25 mouse cellular contexts compared by ENCODE assay signal in genomic region chr2:114373476-114373875, GRCm38 (mm10).
DNase-seq lines count a peak whose midpoint lies in the region; ATAC-seq and TF ChIP-seq lines count a peak whose summit lies in the region.
"Had no signal": no experiment of that assay in that cellular context is flagged by ENCODE, and none has a peak within 500 bp of the region (broad histone marks: within the 10 kb centered on the region; RNA-seq: fewer than 3 reads in every experiment).

No protein-coding gene starts in this region.

- peaks cover 4% of the 10 kb centered on the region; the same call in 1 of the 2 replicates for H3K4me1 ChIP-seq in heart, embryonic 12.5 days (replicated peaks)
- H3K4me1 ChIP-seq in hindbrain, postnatal 0 days (ENCODE audit: insufficient read depth, low read length), result no peaks in the 10 kb centered on the region
- H3K4me1 ChIP-seq in hindbrain, embryonic 14.5 days (replicated peaks; ENCODE audit: control insufficient read depth, insufficient read depth, low read length), result no peaks in the 10 kb centered on the region
- H3K4me1 ChIP-seq in midbrain, postnatal 0 days (ENCODE audit: insufficient read depth, low read length), result no peaks in the 10 kb centered on the region
- H3K4me1 ChIP-seq in midbrain, embryonic 10.5 days, result no peaks in the 10 kb centered on the region
- H3K4me1 ChIP-seq: embryonic facial prominence, embryonic 15.5 days; hindbrain, embryonic 12.5 days; limb, embryonic 13.5 days; liver, embryonic 13.5 days; midbrain, embryonic 13.5 days; neural tube, embryonic 13.5 days had no signal

- no peaks in the 10 kb centered on the region for H3K9me3 ChIP-seq in heart, embryonic 12.5 days (replicated peaks)
- H3K9me3 ChIP-seq in hindbrain, postnatal 0 days (ENCODE audit: low read length), result no peaks in the 10 kb centered on the region
- H3K9me3 ChIP-seq in hindbrain, embryonic 14.5 days (ENCODE audit: control insufficient read depth, low read length), result no peaks in the 10 kb centered on the region
- H3K9me3 ChIP-seq in midbrain, postnatal 0 days (ENCODE audit: low read length), result no peaks in the 10 kb centered on the region
- no peaks in the 10 kb centered on the region for H3K9me3 ChIP-seq in midbrain, embryonic 10.5 days (replicated peaks)
- H3K9me3 ChIP-seq: embryonic facial prominence, embryonic 15.5 days; hindbrain, embryonic 12.5 days; limb, embryonic 13.5 days; liver, embryonic 13.5 days; midbrain, embryonic 13.5 days had no signal

- no peak for ATAC-seq in heart, embryonic 12.5 days (ENCODE audit: insufficient number of reproducible peaks, low FRiP score)
- no peak for ATAC-seq in hindbrain, postnatal 0 days
- ATAC-seq in hindbrain, embryonic 14.5 days (ENCODE audit: low FRiP score), result no peak
- no peak for ATAC-seq in midbrain, postnatal 0 days (ENCODE audit: low FRiP score)
- ATAC-seq: inflammation-experienced regulatory T-cells, adult 6 months; midbrain, embryonic 13.5 days had no signal

- H3K27me3 ChIP-seq in heart, embryonic 12.5 days (replicated peaks), result no peaks in the 10 kb centered on the region
- H3K27me3 ChIP-seq in hindbrain, postnatal 0 days (ENCODE audit: insufficient read depth, low read length), result no peaks in the 10 kb centered on the region
- no peaks in the 10 kb centered on the region for H3K27me3 ChIP-seq in hindbrain, embryonic 14.5 days (ENCODE audit: control insufficient read depth, insufficient read depth, low read length)
- H3K27me3 ChIP-seq in midbrain, postnatal 0 days (ENCODE audit: insufficient read depth, low read length), result no peaks in the 10 kb centered on the region
- H3K27me3 ChIP-seq in midbrain, embryonic 10.5 days (ENCODE audit: low read depth, poor library complexity, severe bottlenecking), result no peaks in the 10 kb centered on the region
- H3K27me3 ChIP-seq: embryonic facial prominence, embryonic 15.5 days; hindbrain, embryonic 12.5 days; limb, embryonic 13.5 days; liver, embryonic 13.5 days; midbrain, embryonic 13.5 days; neural tube, embryonic 13.5 days had no signal

- no peak overlapping the region for H3K9ac ChIP-seq in heart, embryonic 12.5 days
- no peak overlapping the region for H3K9ac ChIP-seq in hindbrain, postnatal 0 days (replicated peaks; ENCODE audit: low read length)
- no peak overlapping the region for H3K9ac ChIP-seq in hindbrain, embryonic 14.5 days
- H3K9ac ChIP-seq in midbrain, postnatal 0 days (replicated peaks; ENCODE audit: low read length, poor library complexity, severe bottlenecking), result no peak overlapping the region
- H3K9ac ChIP-seq: embryonic facial prominence, embryonic 15.5 days; hindbrain, embryonic 12.5 days; limb, embryonic 13.5 days; liver, embryonic 13.5 days; midbrain, embryonic 13.5 days; neural tube, embryonic 13.5 days had no signal

- peak overlapping the region; percentile 36 for H3K4me2 ChIP-seq in heart, embryonic 12.5 days
- H3K4me2 ChIP-seq in hindbrain, postnatal 0 days (ENCODE audit: low read depth, low read length), result no peak overlapping the region
- H3K4me2 ChIP-seq in hindbrain, embryonic 14.5 days (replicated peaks), result no peak overlapping the region
- H3K4me2 ChIP-seq in midbrain, postnatal 0 days (ENCODE audit: low read depth, low read length, poor library complexity, severe bottlenecking), result no peak overlapping the region
- H3K4me2 ChIP-seq: embryonic facial prominence, embryonic 15.5 days; hindbrain, embryonic 12.5 days; limb, embryonic 13.5 days; liver, embryonic 13.5 days; midbrain, embryonic 13.5 days; neural tube, embryonic 13.5 days had no signal

- no peak overlapping the region for H3K27ac ChIP-seq in heart, embryonic 12.5 days (ENCODE audit: poor library complexity, severe bottlenecking)
- H3K27ac ChIP-seq in hindbrain, postnatal 0 days, result no peak overlapping the region
- no peak overlapping the region for H3K27ac ChIP-seq in hindbrain, embryonic 14.5 days
- no peak overlapping the region for H3K27ac ChIP-seq in midbrain, postnatal 0 days (ENCODE audit: low read depth, low read length)
- H3K27ac ChIP-seq in midbrain, embryonic 10.5 days (replicated peaks), result no peak overlapping the region
- H3K27ac ChIP-seq: embryonic facial prominence, embryonic 15.5 days; gastrocnemius, adult 2 months; hindbrain, embryonic 12.5 days; limb, embryonic 13.5 days; liver, embryonic 13.5 days; midbrain, embryonic 13.5 days; neural tube, embryonic 13.5 days had no signal

- WGBS in heart, embryonic 12.5 days, result 55% methylated on average over 7 of the region's 7 CpGs
- 57% methylated on average over 7 of the region's 7 CpGs for WGBS in hindbrain, postnatal 0 days
- WGBS in hindbrain, embryonic 14.5 days, result 75% methylated on average over 7 of the region's 7 CpGs
- WGBS in midbrain, postnatal 0 days, result 70% methylated on average over 7 of the region's 7 CpGs
- WGBS in midbrain, embryonic 10.5 days, result 91% methylated on average over 7 of the region's 7 CpGs

- no peaks in the 10 kb centered on the region for H3K36me3 ChIP-seq in heart, embryonic 12.5 days
- no peaks in the 10 kb centered on the region for H3K36me3 ChIP-seq in hindbrain, postnatal 0 days (ENCODE audit: insufficient read depth, low read length)
- no peaks in the 10 kb centered on the region for H3K36me3 ChIP-seq in hindbrain, embryonic 14.5 days (replicated peaks; ENCODE audit: control insufficient read depth, insufficient read depth)
- no peaks in the 10 kb centered on the region for H3K36me3 ChIP-seq in midbrain, postnatal 0 days (ENCODE audit: insufficient read depth, low read length)
- H3K36me3 ChIP-seq in midbrain, embryonic 10.5 days, result no peaks in the 10 kb centered on the region
- H3K36me3 ChIP-seq: embryonic facial prominence, embryonic 15.5 days; hindbrain, embryonic 12.5 days; limb, embryonic 13.5 days; liver, embryonic 13.5 days; midbrain, embryonic 13.5 days; neural tube, embryonic 13.5 days had no signal

- TF ChIP-seq CTCF in hindbrain, postnatal 0 days (IDR thresholded peaks at IDR 0.05; ENCODE audit: low read depth), result no peak
- TF ChIP-seq CTCF in midbrain, postnatal 0 days (IDR thresholded peaks at IDR 0.05), result no peak

- DNase-seq in cerebellum, postnatal 10 days, result peak; percentile 24 to 46
- no peak for DNase-seq in cerebellum, adult 9-11 months
- no peak for DNase-seq in heart, postnatal 4 days
- peak; percentile 20 for DNase-seq in hindbrain, postnatal 0 days (ENCODE audit: low spot score)
- no peak for DNase-seq in hindbrain, embryonic 14.5 days (ENCODE audit: low spot score)
- peak; percentile 21 for DNase-seq in midbrain, postnatal 0 days (ENCODE audit: low spot score)
- DNase-seq in midbrain, embryonic 10.5 days (ENCODE audit: low spot score), result no peak
- DNase-seq: adrenal gland, postnatal 25 days; cerebellum, adult 11 months; cerebellum, postnatal 36 days; embryo, embryonic 11 days; gastrocnemius, adult 2 months; kidney, adult 18-20 months; kidney, postnatal 4 days; liver, embryonic 13.5 days; lung, postnatal 14 days; retina, postnatal 1 day; thymus, postnatal 14 days had no signal

- H3K4me3 ChIP-seq in heart, embryonic 12.5 days, result no peak overlapping the region
- no peak overlapping the region for H3K4me3 ChIP-seq in hindbrain, postnatal 0 days (ENCODE audit: low read length)
- no peak overlapping the region for H3K4me3 ChIP-seq in hindbrain, embryonic 14.5 days (replicated peaks; ENCODE audit: low read length)
- H3K4me3 ChIP-seq in midbrain, postnatal 0 days (ENCODE audit: low read depth, low read length), result no peak overlapping the region
- no peak overlapping the region for H3K4me3 ChIP-seq in midbrain, embryonic 10.5 days
- H3K4me3 ChIP-seq: embryonic facial prominence, embryonic 15.5 days; gastrocnemius, adult 2 months; hindbrain, embryonic 12.5 days; limb, embryonic 13.5 days; liver, embryonic 13.5 days; midbrain, embryonic 13.5 days; neural tube, embryonic 13.5 days had no signal

Comparison
In these comparisons a context has a peak if more than half of its experiments do, and no peak if none do; other contexts are left out.
1. DNase-seq: peak in cerebellum, postnatal 10 days (2 of 2), hindbrain, postnatal 0 days (single experiment) and midbrain, postnatal 0 days (single experiment); none in cerebellum, adult 9-11 months (single experiment), heart, postnatal 4 days (single experiment), hindbrain, embryonic 14.5 days (single experiment) and midbrain, embryonic 10.5 days (single experiment).